Mouse (Mus musculus) bone marrow, adult 2 months (tissue): ENCODE results near the gene Il17d.

Experiments used
- CTCF ChIP-seq: fragments of 200-500 bp; IDR thresholded peaks from 2 replicates; pipeline ENCODE4 v1.5.1; 2011; ENCODE audit warnings: low read length, control low read depth; ENCODE audit not compliant: control insufficient read depth, insufficient read depth
- POLR2A ChIP-seq: fragments of 200-500 bp; IDR thresholded peaks from 2 replicates; pipeline ENCODE4 v1.6.1; 2011; ENCODE audit warnings: low read depth, mild to moderate bottlenecking, control low read depth, low read length, borderline replicate concordance; ENCODE audit not compliant: control insufficient read depth

GRCm38 (mm10) chr14:57509554-57509953 lies 15.0 kb upstream of the Il17d start:
- TF ChIP-seq POLR2A (no peak), CTCF (no peak)
